Mouse (Mus musculus) limb, embryonic 12.5 days (tissue): ENCODE data around the gene Adprhl2. TPM values are rescaled to one million over a fixed set of nuclear protein-coding genes. Genes with fewer than 3 reads are reported as not detected.

Experiments
- ATAC-seq: fragments of 200-750 bp; cut with Nextera tagmentation; 2 replicates; pipeline ENCODE4 v1.8.0; 2017; ENCODE audit warnings: low read depth, moderate TSS enrichment; ENCODE audit not compliant: insufficient number of reproducible peaks, insufficient read depth, low FRiP score, low TSS enrichment
- H3K27ac ChIP-seq: fragments of 300-500 bp; sonication (generic); 2 replicates; pipeline ENCODE4 v1.5.1; 2016; ENCODE audit warnings: mild to moderate bottlenecking, moderate library complexity
- H3K27me3 ChIP-seq: fragments of 300-500 bp; sonication (generic); 2 replicates; pipeline ENCODE4 v1.6.1; 2016; ENCODE audit warnings: mild to moderate bottlenecking, moderate library complexity
- H3K36me3 ChIP-seq: fragments of 300-500 bp; sonication (generic); 2 replicates; pipeline ENCODE4 v1.6.1; 2016; ENCODE audit warnings: mild to moderate bottlenecking, moderate library complexity
- H3K4me1 ChIP-seq: fragments of 300-500 bp; sonication (generic); replicated peaks from 2 replicates; pipeline ENCODE4 v1.6.1; 2016
- H3K4me2 ChIP-seq: fragments of 300-500 bp; sonication (generic); 2 replicates; pipeline ENCODE4 v1.6.1; 2016; ENCODE audit warnings: mild to moderate bottlenecking, moderate library complexity
- H3K4me3 ChIP-seq: fragments of 300-500 bp; sonication (generic); replicated peaks from 2 replicates; pipeline ENCODE4 v1.5.1; 2016; ENCODE audit warnings: mild to moderate bottlenecking
- H3K9ac ChIP-seq: fragments of 300-500 bp; sonication (generic); replicated peaks from 2 replicates; pipeline ENCODE4 v1.6.1; 2016; ENCODE audit warnings: mild to moderate bottlenecking, moderate library complexity
- H3K9me3 ChIP-seq: fragments of 300-500 bp; sonication (generic); 2 replicates; pipeline ENCODE4 v1.6.1; 2016; ENCODE audit warnings: mild to moderate bottlenecking, moderate library complexity
- WGBS: fragments of 180-500 bp; shearing (Covaris S2); methylation state at CpG from one replicate; pipeline ENCODE4 v1.1.7; 2016; 5-methylcytosine and 5-hydroxymethylcytosine counted together
- polyA plus RNA-seq: library from polyadenylated mRNA; unstranded; fragments of >200 nt; fragmentation: Nextera tagmentation; extraction: Ambion mirVana; gene quantifications from 2 replicates; pipeline ENCODE4 v1.2.1, GENCODE M21; 2016

Gene Adprhl2
- polyA plus RNA-seq, 1 experiment from 2014 or later, result 84.9 TPM

DNA sequence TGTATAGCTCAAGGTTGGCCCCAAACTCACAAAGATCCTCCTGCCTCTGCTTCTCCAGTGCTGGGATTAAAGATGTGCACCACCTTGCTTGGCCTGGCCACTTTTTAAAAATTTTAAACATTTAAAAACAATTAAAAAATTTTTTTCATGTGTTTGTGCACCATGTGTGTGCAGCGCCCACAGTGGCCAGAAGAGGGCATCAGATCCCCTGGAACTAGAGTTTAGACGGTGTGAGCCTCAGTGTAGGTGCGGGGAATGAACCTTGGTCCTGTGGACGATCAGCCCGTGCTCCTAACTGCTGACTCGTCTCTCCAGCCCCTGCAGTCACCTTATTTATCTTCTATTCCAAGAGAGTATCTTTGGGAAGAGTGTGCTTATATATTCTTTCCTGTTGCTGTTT is 15.4 kb downstream of the Adprhl2 start:
- no peak overlapping the region for H3K4me2 ChIP-seq
- H3K36me3 ChIP-seq, result no peaks in the 10 kb centered on the region
- H3K9ac ChIP-seq, result no peak overlapping the region
- H3K4me3 ChIP-seq, result no peak overlapping the region
- peaks cover 25% of the 10 kb centered on the region for H3K27me3 ChIP-seq
- ATAC-seq, result no peak
- H3K4me1 ChIP-seq, result peaks cover 22% of the 10 kb centered on the region
- WGBS, result 89% methylated on average over 6 of the region's 6 CpGs
- no peak overlapping the region for H3K27ac ChIP-seq
- H3K9me3 ChIP-seq, result peaks cover 5% of the 10 kb centered on the region; the same call in 1 of the 2 replicates

GRCm38 (mm10) chr4:126305428-126305827 is 16.1 kb downstream of the Adprhl2 start:
- Histone ChIP-seq H3K9me3 (peaks cover 5% of the 10 kb centered on the region; the same call in 1 of the 2 replicates), H3K4me2 (no peak overlapping the region), H3K27me3 (peaks cover 32% of the 10 kb centered on the region), H3K36me3 (no peaks in the 10 kb centered on the region), H3K9ac (no peak overlapping the region), H3K4me1 (peaks cover 28% of the 10 kb centered on the region), H3K4me3 (no peak overlapping the region), H3K27ac (no peak overlapping the region)
- ATAC-seq, result no peak
- WGBS, result 91% methylated on average over 1 of the region's 1 CpGs

GRCm38 (mm10) chr4:126303877-126304276 is 17.6 kb downstream of the Adprhl2 start:
- H3K4me3 ChIP-seq, result no peak overlapping the region
- no peaks in the 10 kb centered on the region for H3K36me3 ChIP-seq
- no peak for ATAC-seq
- WGBS, result 52% methylated on average over 4 of the region's 4 CpGs
- H3K4me1 ChIP-seq, result peaks cover 26% of the 10 kb centered on the region
- H3K9ac ChIP-seq, result no peak overlapping the region
- peaks cover 43% of the 10 kb centered on the region for H3K27me3 ChIP-seq
- H3K9me3 ChIP-seq, result peaks cover 5% of the 10 kb centered on the region; the same call in 1 of the 2 replicates
- no peak overlapping the region for H3K4me2 ChIP-seq
- no peak overlapping the region for H3K27ac ChIP-seq

DNA sequence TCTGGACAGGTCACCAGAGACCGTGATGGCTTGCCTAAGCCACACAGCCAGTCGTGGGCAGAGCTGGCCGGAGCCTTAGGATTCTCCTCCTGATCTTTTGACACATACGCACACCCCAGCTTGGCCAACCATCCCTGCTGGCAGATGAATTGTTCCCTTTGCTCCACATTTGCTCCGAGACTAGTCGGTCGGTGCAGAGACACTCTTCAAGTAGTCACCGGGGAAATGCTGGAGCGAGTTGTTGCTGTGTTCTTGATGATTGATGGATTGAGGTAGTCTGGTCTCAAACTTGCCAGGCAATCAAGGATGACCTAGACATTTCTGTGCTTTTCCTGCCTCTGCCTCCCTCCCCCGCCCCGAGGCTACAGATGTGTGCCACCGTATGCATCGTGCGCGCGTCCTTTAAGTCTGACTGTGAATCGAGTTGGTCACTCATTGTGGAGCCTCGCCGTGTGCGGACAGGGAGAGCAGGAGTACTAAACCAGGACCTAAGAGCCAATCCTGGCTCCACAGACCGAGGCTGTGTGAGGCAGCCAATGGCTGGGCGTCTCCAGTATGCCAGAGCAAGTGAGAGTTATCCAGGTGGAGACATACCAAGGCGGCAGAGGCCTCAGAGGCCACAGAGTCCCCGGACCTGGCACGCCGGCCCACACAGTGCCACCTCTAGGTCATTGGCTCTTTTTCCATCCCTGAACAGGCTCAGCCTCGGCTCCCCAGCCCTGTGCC is 19.8 kb downstream of the Adprhl2 start:
- Histone ChIP-seq H3K9me3 (peaks cover 5% of the 10 kb centered on the region; the same call in 1 of the 2 replicates), H3K4me3 (peak overlapping the region; percentile 45), H3K27me3 (peaks cover 61% of the 10 kb centered on the region), H3K27ac (peak overlapping the region; percentile 75), H3K4me1 (peaks cover 35% of the 10 kb centered on the region), H3K4me2 (peak overlapping the region; percentile 89), H3K9ac (peak overlapping the region; percentile 45; the same call in 1 of the 2 replicates), H3K36me3 (no peaks in the 10 kb centered on the region)
- 4% methylated on average over 27 of the region's 27 CpGs for WGBS
- 0 out of 2 replicates have a peak, but pooled peaks have one; percentile 28 for ATAC-seq

DNA sequence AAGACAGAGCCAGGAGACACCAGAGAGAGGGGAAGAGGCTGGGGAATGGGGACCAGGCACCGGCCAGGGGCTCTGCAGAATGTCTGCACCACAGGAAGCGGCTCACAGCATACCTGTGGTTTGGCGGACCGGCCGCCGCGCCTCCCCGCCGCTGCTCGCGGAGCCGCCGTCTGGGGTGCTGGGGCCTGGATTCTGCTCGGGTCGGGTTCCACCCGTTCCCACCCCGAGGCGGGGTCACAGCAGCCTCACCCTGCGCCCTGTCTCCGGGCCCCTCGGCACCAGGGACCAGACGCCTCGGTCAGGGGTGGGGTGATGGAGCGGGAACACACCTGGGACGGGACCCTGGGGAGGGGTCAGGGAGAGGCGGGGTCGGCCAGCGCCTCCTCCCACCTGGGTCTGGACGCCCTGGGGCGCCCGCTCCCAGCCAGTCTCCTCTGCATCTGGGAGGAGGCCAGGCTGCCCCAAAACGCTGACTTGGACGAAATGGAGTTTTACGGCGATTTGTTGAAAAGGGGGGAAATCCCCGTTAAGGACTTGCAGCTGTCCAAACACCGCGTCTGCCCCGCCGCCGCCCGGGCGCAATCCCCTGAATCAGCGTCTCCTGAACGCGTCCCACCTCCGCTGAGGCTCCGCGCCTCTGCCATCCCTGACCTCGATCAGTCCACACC is 20.5 kb downstream of the Adprhl2 start:
- Histone ChIP-seq H3K36me3 (no peaks in the 10 kb centered on the region), H3K27ac (peak overlapping the region; percentile 75), H3K9ac (peak overlapping the region; percentile 45), H3K4me3 (peak overlapping the region; percentile 45), H3K9me3 (peaks cover 3% of the 10 kb centered on the region; the same call in 1 of the 2 replicates), H3K4me1 (peaks cover 41% of the 10 kb centered on the region), H3K4me2 (peak overlapping the region; percentile 89), H3K27me3 (peaks cover 65% of the 10 kb centered on the region)
- peak; percentile 61; the same call in 1 of the 2 replicates for ATAC-seq
- under 1% methylated on average over 50 of the region's 50 CpGs for WGBS

DNA sequence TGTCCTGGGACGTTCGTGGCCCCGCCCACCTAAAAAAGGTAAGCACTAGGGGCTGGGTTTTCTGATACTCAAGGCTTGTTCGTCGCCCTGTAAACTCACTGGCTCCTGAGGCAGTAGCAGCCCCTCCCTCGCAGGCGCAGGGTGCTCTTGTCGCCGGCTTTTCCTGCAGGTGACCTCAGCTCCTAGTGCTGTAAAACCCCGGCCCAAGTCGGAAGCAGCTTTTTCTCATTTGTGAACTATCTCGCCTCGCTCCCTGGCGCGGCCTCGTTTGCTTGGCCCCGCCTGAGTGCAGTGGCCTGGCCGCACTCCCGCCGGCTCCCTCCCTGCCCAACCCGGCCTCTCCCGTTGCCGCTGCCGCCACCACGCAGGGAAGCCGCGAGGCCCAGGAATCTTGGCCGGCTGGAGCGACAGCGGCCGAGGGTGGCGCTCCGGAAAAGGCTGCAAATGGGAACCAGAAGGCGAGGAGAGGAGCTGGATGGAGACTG is 24.8 kb downstream of the Adprhl2 start:
- Histone ChIP-seq H3K36me3 (no peaks in the 10 kb centered on the region), H3K4me2 (peak overlapping the region; percentile 74), H3K27me3 (peaks cover 55% of the 10 kb centered on the region), H3K4me1 (peaks cover 34% of the 10 kb centered on the region), H3K9ac (peak overlapping the region; percentile 55), H3K9me3 (no peaks in the 10 kb centered on the region), H3K27ac (peak overlapping the region; percentile 77), H3K4me3 (peak overlapping the region; percentile 35)
- under 1% methylated on average over 34 of the region's 34 CpGs for WGBS
- no peak for ATAC-seq

GRCm38 (mm10) chr4:126295937-126296336 is 25.6 kb downstream of the Adprhl2 start:
- Histone ChIP-seq H3K9me3 (no peaks in the 10 kb centered on the region), H3K36me3 (no peaks in the 10 kb centered on the region), H3K4me2 (peak overlapping the region; percentile 74; the same call in 1 of the 2 replicates), H3K4me3 (no peak overlapping the region), H3K27me3 (peaks cover 50% of the 10 kb centered on the region), H3K27ac (peak overlapping the region; percentile 77; the same call in 1 of the 2 replicates), H3K9ac (no peak overlapping the region), H3K4me1 (peaks cover 33% of the 10 kb centered on the region)
- ATAC-seq, result no peak
- WGBS, result 38% methylated on average over 4 of the region's 4 CpGs

DNA sequence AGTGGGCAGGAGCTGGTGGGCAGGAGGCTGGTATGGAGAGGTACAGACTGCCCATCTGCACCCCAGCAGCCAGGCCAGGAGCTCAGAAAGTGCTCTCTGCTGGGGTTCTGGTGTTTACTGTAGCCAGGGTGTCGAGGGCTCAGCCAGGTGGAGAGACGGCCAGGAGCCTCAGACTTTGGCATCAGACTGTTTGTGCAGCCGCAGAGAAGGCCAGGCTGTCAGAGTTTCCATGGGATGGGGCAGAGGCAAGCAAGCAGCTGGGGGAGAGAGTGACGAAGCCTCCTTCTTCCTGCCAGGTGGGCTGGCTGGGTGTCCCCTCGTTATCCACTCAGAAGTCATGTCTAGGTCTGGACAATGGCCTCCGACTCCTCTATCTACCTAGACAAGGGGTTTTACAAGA is 26.4 kb downstream of the Adprhl2 start:
- Histone ChIP-seq H3K27me3 (peaks cover 47% of the 10 kb centered on the region), H3K27ac (no peak overlapping the region)
- no peak for ATAC-seq

DNA sequence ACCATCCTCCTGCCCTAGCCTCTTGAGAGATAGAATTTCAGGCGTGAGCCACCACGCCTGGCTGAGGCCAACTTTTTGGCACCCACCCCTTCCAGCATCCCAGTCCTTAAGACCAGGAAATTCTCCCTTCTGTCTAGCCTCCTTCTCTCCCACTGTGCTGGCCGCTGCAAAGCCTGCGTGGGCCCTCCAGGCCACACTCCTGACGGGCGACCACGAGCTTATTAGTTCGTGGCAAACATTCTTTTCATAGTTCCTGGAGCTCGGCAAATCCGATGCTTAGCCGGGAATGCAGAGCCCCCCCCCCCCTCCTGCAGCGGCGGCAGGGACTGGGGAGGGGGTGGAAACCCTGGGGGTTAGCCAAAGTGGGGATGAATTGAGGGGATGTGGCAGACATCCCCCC is 30.3 kb downstream of the Adprhl2 start:
- Histone ChIP-seq H3K9ac (no peak overlapping the region; the same call in 1 of the 2 replicates), H3K4me2 (peak overlapping the region; percentile 30; the same call in 1 of the 2 replicates), H3K4me3 (no peak overlapping the region), H3K36me3 (no peaks in the 10 kb centered on the region), H3K27me3 (peaks cover 54% of the 10 kb centered on the region), H3K9me3 (no peaks in the 10 kb centered on the region), H3K4me1 (peaks cover 29% of the 10 kb centered on the region), H3K27ac (peak overlapping the region; percentile 71; the same call in 1 of the 2 replicates)
- ATAC-seq, result no peak
- WGBS, result 18% methylated on average over 13 of the region's 13 CpGs

More for the DNA sequence above, 26.4 kb downstream of the Adprhl2 start:
- Histone ChIP-seq H3K36me3 (no peaks in the 10 kb centered on the region), H3K9ac (no peak overlapping the region), H3K9me3 (no peaks in the 10 kb centered on the region), H3K4me3 (no peak overlapping the region), H3K4me1 (peaks cover 28% of the 10 kb centered on the region), H3K4me2 (no peak overlapping the region)
- 72% methylated on average over 6 of the region's 6 CpGs for WGBS

DNA sequence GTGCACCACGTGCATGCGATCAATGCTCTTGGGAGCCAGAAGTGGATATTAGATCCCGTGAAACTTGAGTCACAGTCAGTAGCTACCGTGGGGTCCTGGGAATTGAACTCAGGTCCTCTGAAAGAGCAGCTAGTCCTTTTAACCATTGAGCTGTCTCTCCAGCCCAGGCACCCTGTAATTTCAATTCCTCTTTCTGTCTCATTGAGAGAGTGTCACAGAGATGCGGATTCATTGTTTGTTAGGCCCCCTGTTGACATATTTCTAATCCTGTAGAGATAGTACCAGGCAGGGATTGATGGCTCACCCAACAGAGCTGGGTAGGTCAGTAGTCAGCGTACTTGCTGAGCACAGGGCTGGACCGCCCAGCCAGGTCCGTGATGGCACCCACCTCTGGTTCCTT is 31.2 kb downstream of the Adprhl2 start:
- Histone ChIP-seq H3K36me3 (no peaks in the 10 kb centered on the region), H3K27ac (no peak overlapping the region), H3K27me3 (peaks cover 60% of the 10 kb centered on the region), H3K9me3 (peaks cover 6% of the 10 kb centered on the region), H3K4me2 (no peak overlapping the region), H3K4me3 (no peak overlapping the region), H3K4me1 (peaks cover 28% of the 10 kb centered on the region), H3K9ac (no peak overlapping the region)
- no peak for ATAC-seq
- WGBS, result 85% methylated on average over 8 of the region's 8 CpGs

- Histone ChIP-seq H3K36me3 (no peaks in the 10 kb centered on the region), H3K9me3 (peaks cover 6% of the 10 kb centered on the region), H3K4me2 (peak overlapping the region; percentile 69), H3K4me1 (peaks cover 28% of the 10 kb centered on the region), H3K27me3 (peaks cover 67% of the 10 kb centered on the region), H3K27ac (no peak overlapping the region), H3K4me3 (peak overlapping the region; percentile 51), H3K9ac (no peak overlapping the region)
- no peak for ATAC-seq
- WGBS, result 37% methylated on average over 17 of the region's 17 CpGs
Measured at GRCm38 (mm10) chr4:126288085-126288666, 33.3 kb downstream of the Adprhl2 start.
